Mouse (Mus musculus) left cerebral cortex, postnatal 10 days (tissue): Measurements from ENCODE around the gene Wnt9a. TPM values are rescaled to one million over a fixed set of nuclear protein-coding genes. Genes with fewer than 3 reads are reported as not detected.
A peak's percentile ranks its signal among the peaks of the same experiment; 100 is the strongest.

Experiments used
- DNase-seq, 2 experiments: peaks; one replicate each; pipeline ENCODE4 v3.0.0; 2021 to 2022; ENCODE audit warnings: low spot score in 2 of 2, mixed read lengths in 1 of 2; ENCODE audit errors: extremely low spot score in 1 of 2
- intact Hi-C: fragments of 180-260 bp; cut with DNase I; formaldehyde crosslinking; loops from one replicate; pipeline ENCODE4 v1.15.1; 2025
- total RNA-seq, 2 experiments: library from RNA; stranded (reverse); gene quantifications; 2 replicates each; pipeline ENCODE4 v1.2.3; 2021

Gene Wnt9a
- total RNA-seq, 2 experiments from 2014 or later, result 14.0 to 15.2 TPM

DNA sequence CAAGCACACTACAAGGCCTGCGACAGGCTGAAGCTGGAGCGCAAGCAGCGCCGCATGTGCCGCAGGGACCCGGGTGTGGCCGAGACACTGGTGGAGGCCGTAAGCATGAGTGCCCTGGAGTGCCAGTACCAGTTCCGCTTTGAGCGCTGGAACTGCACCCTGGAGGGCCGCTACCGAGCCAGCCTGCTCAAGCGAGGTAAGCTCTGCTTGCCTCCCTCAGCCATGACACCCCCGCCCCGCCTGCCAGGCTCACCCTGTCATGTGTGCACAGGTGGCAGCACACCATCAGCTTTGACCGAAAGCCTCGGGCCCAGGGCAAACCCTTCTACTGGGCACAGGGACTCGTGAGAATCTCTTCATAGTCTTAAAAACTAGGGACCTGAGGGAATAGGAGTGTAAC lies 20.9 kb downstream of the Wnt9a start:
- no peak for DNase-seq
- intact Hi-C loops, result no loop called here

DNA sequence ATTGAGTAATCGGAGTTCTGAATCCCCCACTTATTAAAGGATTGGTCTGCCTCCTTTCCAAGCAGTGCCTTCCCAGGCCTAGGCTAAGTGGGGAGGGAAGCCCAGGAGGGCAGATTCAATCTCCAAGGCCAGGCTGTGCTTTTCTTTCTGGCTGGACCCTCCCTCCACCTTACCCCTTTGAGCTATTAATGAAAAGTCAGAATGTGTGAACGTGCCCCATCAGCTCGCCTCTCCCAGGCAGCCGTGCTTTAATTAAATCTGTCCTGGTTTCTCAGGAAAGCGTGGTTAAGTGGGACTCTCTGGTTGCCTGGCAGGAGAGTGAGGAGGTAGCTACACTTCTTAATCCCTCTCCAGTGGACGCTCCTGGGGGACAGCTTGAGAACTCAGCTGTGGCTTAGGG lies 22.9 kb downstream of the Wnt9a start:
- DNase-seq, result no peak
- intact Hi-C loops, result no loop called here

DNA sequence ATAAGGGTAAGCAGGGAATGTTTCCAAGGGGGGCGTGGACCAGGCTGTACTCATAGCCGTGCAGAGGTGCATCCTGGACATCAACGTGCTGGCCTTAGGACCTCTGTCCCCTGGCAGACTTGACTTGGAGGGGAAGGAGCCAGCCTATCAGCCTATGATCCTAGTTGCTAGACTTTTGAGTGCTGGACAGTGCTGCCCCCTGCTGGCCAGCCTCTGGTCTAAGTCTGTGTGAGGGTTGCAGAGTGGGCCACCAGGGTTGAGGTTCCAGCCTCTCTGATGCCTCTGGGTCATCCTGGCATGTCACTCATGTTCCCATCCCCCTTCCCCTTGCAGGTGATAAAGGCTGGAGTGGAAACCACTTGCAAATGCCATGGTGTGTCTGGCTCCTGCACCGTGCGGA lies 23.8 kb downstream of the Wnt9a start:
- intact Hi-C loops, result no loop called here
- peak in 1 of 2 experiments; percentile 80 for DNase-seq

DNA sequence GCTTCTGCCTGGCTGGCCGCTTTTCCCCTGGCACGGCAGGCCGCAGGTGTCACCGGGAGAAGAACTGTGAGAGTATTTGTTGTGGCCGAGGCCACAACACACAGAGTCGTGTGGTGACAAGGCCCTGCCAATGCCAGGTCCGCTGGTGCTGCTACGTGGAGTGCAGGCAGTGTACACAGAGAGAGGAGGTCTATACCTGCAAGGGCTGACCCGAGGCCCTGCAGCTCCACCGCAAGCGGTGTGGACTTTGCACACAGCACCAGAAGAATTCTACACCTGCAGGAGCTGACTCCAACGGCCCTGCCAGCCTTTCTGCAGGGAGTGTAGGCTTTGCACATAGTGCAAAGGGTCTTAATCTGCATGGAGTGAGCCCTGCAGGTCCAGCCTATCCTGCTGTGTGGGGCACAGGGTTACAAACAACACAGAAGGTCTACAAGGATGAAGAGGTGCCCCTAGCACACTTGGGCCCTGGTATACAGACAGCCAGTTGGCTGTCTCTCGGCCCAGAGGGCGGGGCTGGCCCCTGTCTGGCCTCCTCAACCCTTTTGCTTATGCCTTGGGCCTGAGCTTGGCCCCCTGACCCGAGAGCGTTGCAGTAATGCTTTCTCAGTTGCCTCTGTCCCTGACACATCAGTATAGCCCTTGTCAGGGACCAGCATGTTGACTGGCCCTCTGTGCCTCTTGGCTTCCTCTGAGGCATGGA lies 24.6 kb downstream of the Wnt9a start:
- no peak for DNase-seq
- intact Hi-C loops, result no loop called here

DNA sequence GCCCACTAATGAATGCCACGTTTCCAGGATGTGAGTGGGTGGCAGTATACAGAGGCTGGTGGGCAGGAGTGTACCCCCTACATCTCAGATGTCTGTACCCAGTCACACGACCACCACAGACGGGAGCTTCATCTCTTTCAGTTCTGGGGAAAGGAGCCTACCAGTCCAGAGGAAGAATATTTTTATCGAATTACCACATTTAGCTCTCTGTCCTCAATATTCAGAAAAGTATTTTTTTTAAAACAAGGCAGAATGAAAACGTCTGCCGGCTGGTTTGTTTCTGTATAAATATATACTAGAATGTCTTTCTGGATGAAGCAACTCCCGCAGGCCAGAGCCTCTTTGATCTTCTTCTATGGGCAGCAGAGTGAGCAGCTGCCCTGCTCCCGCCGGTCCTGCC lies 26.2 kb downstream of the Wnt9a start:
- intact Hi-C loops, result no loop called here
- no peak for DNase-seq

DNA sequence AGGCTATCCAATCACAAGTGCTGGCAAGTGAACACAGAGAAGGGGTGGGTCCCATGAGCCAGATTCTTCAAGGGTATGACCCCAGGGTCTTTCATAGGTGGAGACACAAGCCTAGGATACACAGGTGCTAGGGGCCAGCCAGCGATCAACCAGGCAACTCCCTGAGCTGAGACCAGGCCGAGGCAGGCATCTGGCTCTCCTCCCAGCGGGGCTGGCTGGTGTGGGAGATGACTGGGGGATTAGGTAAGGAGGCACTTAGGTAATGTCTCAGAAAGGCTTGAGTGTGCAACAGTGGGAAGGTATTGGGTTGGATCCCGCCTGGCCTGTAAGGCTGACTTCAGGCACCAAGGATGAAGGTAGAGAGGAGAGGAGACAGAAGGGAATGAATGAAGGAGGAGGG lies 28.4 kb downstream of the Wnt9a start:
- intact Hi-C loops, result no loop called here
- no peak for DNase-seq

DNA sequence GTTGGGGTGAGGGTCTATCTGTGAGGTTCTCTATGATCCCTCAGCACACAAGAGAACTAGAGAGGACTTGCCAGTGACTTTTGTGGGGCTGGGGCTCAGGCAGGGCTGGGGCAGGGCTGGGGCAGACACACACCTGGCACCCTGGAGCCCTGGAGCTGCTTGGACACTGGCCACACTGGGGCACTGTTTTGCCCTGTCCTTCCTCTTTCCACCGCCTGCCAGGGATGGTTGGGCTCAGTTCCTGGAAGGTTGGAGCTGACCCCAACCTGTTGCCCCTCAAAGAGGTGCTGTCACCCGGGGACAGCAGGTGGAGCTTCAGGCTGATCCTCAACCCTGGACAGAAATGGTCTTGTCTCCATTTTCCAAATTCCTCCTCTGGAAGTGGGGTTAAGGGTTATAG lies 29.2 kb downstream of the Wnt9a start:
- no peak for DNase-seq
- intact Hi-C loops, result no loop called here

DNA sequence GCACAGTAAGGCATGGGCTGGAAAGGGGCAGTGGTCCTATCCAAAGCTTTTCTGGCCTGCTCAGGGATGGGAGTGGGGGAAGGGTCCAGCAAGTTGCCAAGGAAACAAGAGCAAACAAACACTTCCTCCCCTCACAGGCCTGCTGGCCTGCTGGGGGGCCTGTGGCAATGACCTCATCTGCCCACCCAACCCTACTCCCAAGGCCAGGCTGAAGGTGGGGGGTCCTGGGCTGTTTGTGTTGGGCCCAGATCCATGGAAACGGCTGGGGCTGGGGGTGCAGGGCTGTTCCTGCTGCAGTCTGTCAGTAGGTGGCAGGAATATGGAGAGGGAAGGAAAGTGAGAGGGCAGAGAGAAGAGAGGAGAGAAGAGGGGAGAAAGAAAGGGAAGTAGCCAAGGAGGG lies 29.7 kb downstream of the Wnt9a start:
- intact Hi-C loops, result no loop called here
- peak in 1 of 2 experiments; percentile 60 for DNase-seq

DNA sequence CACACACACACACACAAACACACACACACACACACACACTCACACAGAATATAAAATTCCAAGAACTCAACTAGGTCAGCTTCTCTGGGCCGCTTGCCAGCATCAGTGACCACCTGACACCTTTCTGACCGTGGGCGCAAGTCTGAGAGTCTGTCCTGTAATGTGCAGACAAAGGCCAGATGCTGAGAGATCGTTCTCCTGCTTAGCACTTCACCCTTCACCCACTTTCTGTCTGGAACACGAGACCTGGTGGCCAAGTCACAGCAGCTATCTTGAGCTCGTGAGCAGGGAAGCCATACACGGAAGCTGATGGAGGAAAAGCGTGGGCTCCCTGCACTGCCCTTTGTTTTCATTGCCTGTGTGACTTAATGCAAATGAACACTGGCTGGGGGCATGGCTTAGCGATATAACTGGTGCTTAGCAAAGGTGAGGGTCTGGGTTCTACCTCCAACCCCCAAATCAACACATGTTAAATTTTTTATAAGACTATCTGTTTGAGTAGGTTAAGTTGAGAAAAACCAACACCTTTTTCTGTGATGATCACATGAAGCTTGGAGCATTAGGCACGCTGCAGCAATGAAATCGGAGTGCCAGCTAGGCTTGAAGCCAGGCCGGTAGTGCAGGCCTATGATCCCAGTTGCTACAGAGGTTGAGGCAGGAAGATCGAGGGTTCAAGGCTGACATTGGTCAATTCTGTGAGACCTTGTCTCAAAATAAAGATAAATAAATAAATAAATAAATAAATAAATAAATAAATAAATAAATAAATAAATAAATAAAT lies 31.4 kb downstream of the Wnt9a start:
- intact Hi-C loops, result no loop called here
- peak in 1 of 2 experiments; percentile 69 for DNase-seq

DNA sequence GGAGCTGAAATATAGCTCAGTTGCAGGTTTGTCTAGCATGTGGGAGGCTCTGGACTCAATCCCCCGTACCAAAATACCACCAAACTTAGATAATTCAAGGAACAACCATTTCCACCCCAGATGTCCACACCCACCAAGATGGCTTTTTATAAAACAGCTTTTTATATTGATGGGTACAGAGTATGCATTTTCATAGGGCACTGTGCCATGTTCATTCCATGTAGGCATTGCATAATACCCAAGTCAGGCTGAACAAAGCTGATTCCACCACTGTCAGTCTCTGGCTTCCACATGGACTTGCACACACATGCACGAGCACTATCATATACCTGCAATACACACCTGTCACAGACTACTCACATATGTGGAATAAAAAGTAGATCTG lies 32.0 kb downstream of the Wnt9a start:
- peak in 1 of 2 experiments; percentile 79 for DNase-seq

DNA sequence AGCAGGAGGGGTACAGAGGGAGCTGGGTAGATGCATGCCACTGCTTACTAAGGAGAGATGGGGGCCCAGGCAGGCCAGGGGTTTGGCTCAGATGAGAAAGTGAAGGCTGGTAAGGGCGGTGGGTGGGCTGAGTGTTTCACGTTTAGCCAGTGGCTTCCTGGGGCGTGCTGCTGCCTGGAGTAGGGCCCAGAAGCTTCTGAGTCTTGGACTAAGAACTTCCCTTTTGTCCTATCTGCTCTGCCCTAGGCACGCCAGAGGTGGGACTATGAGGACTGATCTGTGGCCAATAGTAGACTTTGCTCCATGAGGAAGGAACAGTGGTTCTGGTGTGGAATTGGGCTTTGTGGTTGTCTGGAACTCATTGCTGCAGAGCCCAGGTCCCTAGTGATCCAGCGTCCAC lies 36.2 kb downstream of the Wnt9a start:
- intact Hi-C loops, result no loop called here
- no peak for DNase-seq

More for the DNA sequence above, 32.0 kb downstream of the Wnt9a start:
- intact Hi-C loops, result no loop called here

DNA sequence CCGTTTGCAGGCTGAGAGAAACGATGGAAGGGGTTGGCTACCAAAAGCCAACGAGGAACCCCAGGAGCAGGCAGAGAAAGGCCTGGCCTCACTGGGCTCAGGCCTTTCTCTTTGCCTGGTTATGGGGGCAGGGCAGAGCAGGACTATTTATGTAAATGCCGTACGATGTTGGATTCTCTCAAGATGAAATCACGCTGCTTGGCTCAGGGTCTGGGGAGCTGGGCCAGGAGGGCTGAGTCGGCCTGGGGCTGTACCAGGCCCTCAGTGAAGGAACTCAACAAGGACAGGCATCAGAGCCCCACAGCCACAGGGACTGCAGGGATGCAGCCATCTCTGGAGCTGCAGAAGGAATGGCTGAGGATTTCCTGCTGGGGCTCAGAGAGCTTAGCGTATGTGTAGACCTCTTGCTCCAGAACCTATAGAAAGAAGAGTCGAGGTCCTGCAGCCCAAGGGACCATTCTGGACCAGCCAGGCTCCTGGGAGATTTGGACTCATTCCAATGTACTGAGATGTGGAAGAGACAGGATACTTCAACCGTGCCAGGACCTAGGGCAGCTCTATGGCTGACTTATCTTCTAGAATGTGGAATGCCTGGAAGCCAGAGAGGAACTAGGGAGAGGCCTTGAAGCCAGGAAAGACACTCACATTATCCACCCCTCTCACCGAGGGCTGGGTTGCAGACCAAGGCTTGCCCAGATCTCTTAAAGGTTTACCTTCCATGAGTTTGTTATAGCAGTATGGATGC lies 39.6 kb downstream of the Wnt9a start:
- intact Hi-C loops, result no loop called here
- peak in 1 of 2 experiments; percentile 41 for DNase-seq

DNA sequence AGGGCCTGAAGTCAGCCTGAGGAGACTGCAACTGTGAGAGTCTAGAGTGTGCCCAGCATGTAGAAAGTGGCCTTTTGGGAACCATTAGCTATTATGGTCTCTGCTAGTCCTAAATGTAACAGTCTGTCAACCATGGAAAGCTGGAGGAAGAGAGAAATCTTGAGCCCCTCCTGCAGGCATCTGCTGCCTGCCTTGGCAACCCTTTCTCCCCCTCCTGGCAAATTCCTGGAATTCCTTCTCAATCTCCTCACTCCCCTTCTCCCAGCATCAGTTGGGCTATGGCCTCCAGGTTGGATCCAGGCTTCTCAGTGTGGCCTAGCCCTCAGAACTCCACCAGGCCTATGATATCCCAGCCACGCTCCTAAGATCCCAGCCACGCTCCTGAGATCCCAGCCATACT lies 43.6 kb downstream of the Wnt9a start:
- intact Hi-C loops, result no loop called here
- peak in 1 of 2 experiments; percentile 15 for DNase-seq

DNA sequence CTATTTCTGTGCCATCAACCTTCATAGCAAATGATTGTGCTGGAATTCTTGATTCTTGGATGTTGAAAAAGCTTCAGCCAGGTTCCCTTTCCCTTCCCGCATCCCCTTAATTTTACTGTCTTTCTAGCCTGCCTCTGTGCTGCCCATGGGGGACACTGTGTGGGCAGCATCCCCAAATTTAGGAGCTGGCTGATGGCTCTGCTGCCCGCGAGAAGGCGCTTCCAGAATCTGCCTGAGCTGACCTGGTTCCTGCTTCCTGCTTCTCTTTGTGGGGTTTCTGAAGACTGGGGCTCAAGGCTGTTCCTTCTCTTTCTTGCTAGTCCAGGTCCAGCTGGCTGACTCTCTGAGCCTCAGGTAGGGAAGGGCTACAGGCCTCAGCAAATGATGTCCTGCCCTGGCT lies 48.1 kb downstream of the Wnt9a start:
- DNase-seq, result peak in 1 of 2 experiments; percentile 20
- intact Hi-C loops, result no loop called here

DNA sequence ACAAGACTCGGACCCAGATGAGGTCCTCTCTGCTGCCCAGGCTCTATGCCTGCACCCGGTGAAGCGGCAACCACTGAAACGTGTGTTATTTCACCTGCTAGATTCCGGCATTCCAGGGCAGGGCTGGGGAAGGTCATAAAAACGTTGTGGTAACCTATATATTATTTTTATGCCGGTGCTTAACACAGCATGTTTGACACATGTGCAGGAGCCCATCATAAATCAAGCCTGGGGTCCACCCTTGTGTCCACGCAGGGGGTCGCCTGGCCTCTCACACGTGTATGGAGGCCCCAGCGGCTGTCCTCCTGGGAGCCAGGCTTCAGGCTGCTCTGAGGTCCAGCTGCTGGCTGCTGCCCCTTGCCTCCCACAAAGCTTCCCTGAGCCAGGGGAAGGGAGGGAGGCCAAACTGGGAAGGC lies 50.2 kb downstream of the Wnt9a start:
- DNase-seq, result no peak
- intact Hi-C loops, result no loop called here

DNA sequence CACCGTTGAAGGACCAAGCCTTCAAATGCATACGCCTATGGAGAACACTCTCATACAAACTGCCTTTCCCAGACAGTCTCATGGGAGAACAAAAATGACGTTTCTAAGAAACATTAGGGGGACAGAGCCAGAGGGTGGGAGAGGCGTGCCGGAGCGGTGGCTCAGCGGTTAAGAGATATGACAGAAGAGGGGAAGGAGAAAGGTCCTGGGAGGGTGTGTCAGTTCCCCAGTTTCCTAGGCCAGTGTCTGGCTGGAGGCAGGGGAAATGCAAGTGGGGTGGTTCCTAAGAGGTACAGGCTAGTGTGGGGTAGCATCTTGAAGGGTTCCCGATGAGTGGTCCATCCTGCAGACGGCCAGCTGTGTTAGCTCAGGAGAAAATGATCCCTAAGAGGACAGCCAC lies 54.6 kb downstream of the Wnt9a start:
- DNase-seq, result no peak
- intact Hi-C loops, result no loop called here

DNA sequence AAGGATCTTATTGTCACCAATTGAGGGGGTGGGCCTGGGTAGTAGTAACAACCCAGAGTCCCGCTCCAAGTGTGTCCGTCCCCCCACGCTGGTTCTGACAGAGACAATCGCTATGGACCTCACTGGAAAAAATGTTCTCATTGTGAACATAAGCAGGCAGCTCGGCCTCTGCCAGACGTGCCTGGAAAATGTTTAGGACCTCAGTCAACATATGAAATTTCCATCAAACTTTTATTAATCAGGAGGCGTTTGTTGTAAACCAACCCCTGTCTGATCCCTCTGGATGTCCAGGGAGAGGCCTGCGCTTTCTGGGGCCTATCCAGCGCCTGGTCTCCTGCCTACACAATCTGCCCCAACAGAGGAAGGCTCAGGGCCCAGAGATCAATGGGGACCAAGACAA lies 57.3 kb downstream of the Wnt9a start:
- intact Hi-C loops, result no loop called here
- no peak for DNase-seq

DNA sequence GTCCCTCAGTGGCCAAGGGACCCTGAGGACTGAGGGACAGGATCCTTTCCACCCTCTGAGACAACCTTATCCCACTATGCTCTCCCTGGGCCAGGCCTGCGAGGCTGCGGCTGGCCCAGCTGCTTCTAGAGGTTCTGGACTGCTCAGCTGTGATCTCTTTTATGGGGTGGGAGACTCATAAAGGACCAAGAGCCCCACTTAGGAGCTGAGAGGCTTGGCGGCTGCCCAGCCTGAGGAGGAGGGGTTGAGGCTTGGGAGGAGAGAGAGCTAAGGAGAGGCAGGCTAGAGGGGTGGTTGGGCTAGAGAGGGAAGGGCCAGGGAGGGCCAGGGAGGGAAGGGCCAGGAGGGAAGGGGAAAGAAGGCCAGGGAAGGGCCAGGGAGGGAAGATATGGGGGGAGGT lies 57.7 kb downstream of the Wnt9a start:
- no peak for DNase-seq
- intact Hi-C loops, result no loop called here

DNA sequence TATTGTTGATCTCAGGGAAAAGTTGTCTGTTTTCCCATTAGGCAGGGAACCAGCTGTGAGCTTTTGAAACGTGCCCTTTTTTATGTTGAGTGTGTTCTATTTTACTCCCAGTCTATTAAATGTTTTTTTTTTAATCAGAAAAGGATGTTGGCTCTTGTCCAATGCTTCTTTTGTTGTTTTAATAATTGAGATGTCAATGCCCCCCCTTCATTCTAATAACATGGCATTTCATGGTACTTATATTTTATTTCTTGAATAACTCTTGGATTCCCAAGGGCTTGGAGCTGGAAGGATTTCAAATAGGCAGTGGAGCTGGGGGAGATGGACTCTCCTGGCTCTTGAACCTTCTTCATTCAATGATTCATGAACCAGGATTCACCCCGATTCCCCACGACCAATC lies 59.3 kb downstream of the Wnt9a start:
- intact Hi-C loops, result no loop called here
- DNase-seq, result no peak

DNA sequence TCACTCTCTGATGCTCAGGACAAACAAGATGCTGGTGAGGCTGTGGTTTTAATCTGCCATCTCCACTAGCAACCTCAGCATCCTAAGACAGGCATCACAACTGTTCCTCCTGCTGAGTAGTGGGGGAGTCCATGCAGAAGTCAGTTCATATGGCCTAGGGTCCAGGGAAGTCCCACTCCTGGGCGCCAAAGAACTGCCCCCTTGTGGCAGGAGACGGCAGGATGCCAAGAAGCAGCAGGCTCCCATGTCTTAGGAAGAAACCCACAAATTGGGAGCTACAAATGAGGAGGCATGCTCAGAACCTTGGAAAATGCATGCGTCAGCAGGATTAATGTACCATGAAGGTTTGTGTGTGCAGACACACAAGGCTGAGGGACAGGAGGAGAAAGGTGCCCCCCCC lies 59.9 kb downstream of the Wnt9a start:
- intact Hi-C loops, result no loop called here
- peak in 1 of 2 experiments; percentile 47 for DNase-seq
